Mouse (Mus musculus): Measurements from ENCODE around the gene Kif26a. TPM values are rescaled to one million over a fixed set of nuclear protein-coding genes. Genes with fewer than 3 reads are reported as not detected.
A peak's percentile ranks its signal among the peaks of the same experiment; 100 is the strongest.

Gene Kif26a
- polyA plus RNA-seq, 1 experiment from 2014 or later, result 2.2 TPM

DNA sequence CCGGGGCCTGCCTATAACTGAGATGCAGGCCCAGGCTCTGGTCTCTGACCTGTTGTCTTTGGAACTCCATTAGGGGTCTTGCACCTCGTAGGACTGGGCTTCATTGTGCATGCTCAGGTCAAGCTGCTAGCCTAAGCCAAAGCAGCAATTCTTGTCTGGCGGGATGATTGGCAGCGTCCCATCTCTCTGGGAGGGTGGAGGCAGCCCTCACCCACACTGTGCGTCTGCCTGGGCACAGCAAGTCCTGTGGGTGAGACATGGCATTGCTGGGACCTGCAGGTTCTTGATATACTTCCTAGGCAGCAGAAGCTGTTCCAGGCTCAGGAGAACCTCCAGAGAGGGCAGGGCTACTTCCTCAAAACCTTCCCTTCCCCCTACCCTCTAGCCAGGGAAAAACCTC, 29.0 kb upstream of the Kif26a start:
- no peaks in the 10 kb centered on the region for H3K4me1 ChIP-seq (ENCODE audit: insufficient read depth)
- H3K4me2 ChIP-seq, result no peak overlapping the region
- H3K27ac ChIP-seq (ENCODE audit: low read depth), result no peak overlapping the region
- WGBS, result 81% methylated on average over 5 of the region's 5 CpGs
- no peak overlapping the region for H3K4me3 ChIP-seq (ENCODE audit: low read depth, low read length)
- ATAC-seq (ENCODE audit: insufficient read depth) (no peak), DNase-seq (no peak)
- H3K9me3 ChIP-seq (ENCODE audit: low read depth, low read length), result no peaks in the 10 kb centered on the region
- no peaks in the 10 kb centered on the region for H3K27me3 ChIP-seq (ENCODE audit: insufficient read depth, low read length)
- H3K9ac ChIP-seq, result no peak overlapping the region
- no peak for TF ChIP-seq CTCF (IDR thresholded peaks at IDR 0.05; ENCODE audit: low read depth)
- no peaks in the 10 kb centered on the region for H3K36me3 ChIP-seq (ENCODE audit: insufficient read depth)

DNA sequence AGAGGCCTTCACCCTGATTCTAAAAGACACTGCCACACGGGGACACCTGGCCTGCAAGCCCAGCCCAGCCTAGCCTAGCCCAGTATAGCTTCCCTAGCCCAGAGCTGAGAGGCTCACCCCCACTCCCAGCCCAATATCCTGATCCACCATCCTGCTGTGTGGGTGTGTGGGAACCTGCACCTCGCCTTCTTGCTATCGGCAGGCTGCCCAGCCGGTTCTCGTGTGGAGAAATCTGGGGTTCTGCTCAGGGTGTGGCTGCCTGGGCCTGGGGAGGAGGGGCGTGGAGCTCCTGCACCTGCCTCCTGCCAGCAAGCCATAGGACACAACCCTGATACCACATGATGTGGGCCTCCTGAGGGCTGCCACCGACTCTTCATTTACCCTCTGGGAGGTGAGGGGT, 28.4 kb upstream of the Kif26a start:
- no peak for ATAC-seq (ENCODE audit: insufficient read depth)
- no peak overlapping the region for H3K4me3 ChIP-seq (ENCODE audit: low read depth, low read length)
- no peak for DNase-seq
- H3K9me3 ChIP-seq (ENCODE audit: low read depth, low read length), result no peaks in the 10 kb centered on the region
- H3K4me2 ChIP-seq, result no peak overlapping the region
- no peak for TF ChIP-seq CTCF (IDR thresholded peaks at IDR 0.05; ENCODE audit: low read depth)
- no peaks in the 10 kb centered on the region for H3K36me3 ChIP-seq (ENCODE audit: insufficient read depth)
- WGBS, result 71% methylated on average over 7 of the region's 7 CpGs
- no peaks in the 10 kb centered on the region for H3K27me3 ChIP-seq (ENCODE audit: insufficient read depth, low read length)
- no peak overlapping the region for H3K27ac ChIP-seq (ENCODE audit: low read depth)
- no peak overlapping the region for H3K9ac ChIP-seq
- H3K4me1 ChIP-seq (ENCODE audit: insufficient read depth), result no peaks in the 10 kb centered on the region

DNA sequence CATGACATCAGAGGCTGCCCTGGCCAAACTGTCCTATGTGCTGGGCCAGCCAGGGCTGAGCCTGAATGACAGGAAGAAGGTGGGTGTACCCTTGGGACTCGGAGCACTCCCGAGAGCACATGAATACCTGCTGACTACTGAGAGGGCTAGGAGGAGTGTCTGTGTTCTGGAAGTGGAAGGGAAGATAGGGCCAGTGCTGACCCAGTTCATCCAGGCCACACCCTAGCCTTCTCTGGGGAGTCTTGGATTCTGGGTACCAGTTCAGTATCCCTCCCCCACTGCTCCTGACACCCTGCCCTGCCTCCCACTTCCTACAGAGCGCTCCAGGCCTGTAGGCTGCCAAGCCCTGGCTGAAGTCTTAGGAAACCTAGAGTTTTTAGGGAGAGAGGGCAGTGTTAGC, 24.8 kb upstream of the Kif26a start:
- no peak overlapping the region for H3K9ac ChIP-seq
- H3K27ac ChIP-seq (ENCODE audit: low read depth), result no peak overlapping the region
- WGBS, result 60% methylated on average over 3 of the region's 3 CpGs
- H3K36me3 ChIP-seq (ENCODE audit: insufficient read depth), result no peaks in the 10 kb centered on the region
- no peaks in the 10 kb centered on the region for H3K4me1 ChIP-seq (ENCODE audit: insufficient read depth)
- no peaks in the 10 kb centered on the region for H3K27me3 ChIP-seq (ENCODE audit: insufficient read depth, low read length)
- ATAC-seq (ENCODE audit: insufficient read depth) (no peak), DNase-seq (no peak)
- H3K4me2 ChIP-seq, result no peak overlapping the region
- H3K4me3 ChIP-seq (ENCODE audit: low read depth, low read length), result no peak overlapping the region
- H3K9me3 ChIP-seq (ENCODE audit: low read depth, low read length), result no peaks in the 10 kb centered on the region
- no peak for TF ChIP-seq CTCF (IDR thresholded peaks at IDR 0.05; ENCODE audit: low read depth)

DNA sequence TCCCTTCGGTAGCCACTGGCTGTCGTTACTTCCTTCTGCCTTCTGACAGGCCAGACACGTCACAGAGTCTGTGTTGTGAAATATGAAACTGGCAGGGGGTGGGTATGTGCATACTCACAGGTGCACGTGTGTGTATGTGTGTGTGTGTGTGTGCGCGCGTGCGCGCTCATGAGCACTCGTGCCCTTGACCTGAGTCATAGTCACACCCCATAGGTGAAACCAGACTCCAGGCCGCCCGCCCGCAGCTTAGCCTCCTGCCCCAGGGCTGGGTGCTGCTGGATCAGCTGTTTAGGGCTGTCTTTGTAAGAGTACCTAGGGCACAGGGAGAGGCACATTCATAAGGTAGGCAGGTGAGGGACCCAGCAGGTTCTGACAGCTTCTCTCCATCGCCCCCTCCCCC, 20.1 kb upstream of the Kif26a start:
- Histone ChIP-seq H3K4me1 (ENCODE audit: insufficient read depth) (0 out of 2 replicates have a peak, but pooled peaks cover 3% of the 10 kb centered on the region), H3K9ac (no peak overlapping the region), H3K4me2 (no peak overlapping the region), H3K27ac (ENCODE audit: low read depth) (no peak overlapping the region), H3K27me3 (ENCODE audit: insufficient read depth, low read length) (peaks cover 6% of the 10 kb centered on the region), H3K4me3 (ENCODE audit: low read depth, low read length) (no peak overlapping the region), H3K9me3 (ENCODE audit: low read depth, low read length) (no peaks in the 10 kb centered on the region), H3K36me3 (ENCODE audit: insufficient read depth) (no peaks in the 10 kb centered on the region)
- no peak for TF ChIP-seq CTCF (IDR thresholded peaks at IDR 0.05; ENCODE audit: low read depth)
- DNase-seq (peak; percentile 57), ATAC-seq (ENCODE audit: insufficient read depth) (peak; percentile 13; the same call in 1 of the 2 replicates)
- 51% methylated on average over 14 of the region's 14 CpGs for WGBS

DNA sequence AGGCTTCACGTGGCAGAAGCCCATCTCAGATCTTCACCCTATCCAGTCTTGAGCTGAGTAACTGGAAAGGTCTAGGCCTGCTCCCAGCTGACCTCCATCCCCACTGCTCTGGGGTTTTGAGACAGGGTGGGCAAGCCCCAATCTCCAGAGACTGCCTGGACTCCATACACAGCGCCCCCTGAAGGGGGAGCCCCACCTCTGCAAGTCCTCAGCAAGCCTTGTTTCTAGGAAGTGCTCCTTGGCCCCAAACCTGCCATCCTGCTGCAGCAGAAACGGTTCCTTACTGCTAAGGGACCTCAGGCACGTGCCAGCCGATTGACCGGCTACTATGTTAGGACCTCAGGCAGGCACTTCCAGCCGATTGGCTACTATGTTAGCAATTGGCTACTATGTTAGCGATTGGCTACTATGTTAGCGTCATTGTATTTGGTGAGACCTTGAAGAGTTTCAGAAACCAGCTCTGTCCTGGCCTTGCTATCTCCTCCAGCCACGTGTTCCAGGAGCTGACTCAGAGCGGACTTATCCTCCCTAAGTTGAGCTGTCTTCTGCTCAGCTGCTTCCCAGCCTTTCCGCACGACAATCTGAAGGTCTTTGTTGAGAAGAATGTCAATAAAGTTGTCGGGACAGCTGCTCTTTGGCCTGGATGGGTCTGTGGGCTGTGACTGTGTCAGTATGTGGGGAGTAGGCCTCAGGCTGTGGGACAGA, 18.9 kb upstream of the Kif26a start:
- peaks cover 16% of the 10 kb centered on the region for H3K27me3 ChIP-seq (ENCODE audit: insufficient read depth, low read length)
- DNase-seq, result no peak
- H3K4me2 ChIP-seq, result no peak overlapping the region
- no peaks in the 10 kb centered on the region for H3K9me3 ChIP-seq (ENCODE audit: low read depth, low read length)
- no peaks in the 10 kb centered on the region for H3K36me3 ChIP-seq (ENCODE audit: insufficient read depth)
- no peak overlapping the region for H3K9ac ChIP-seq
- 56% methylated on average over 14 of the region's 14 CpGs for WGBS
- H3K4me3 ChIP-seq (ENCODE audit: low read depth, low read length), result no peak overlapping the region
- peak; percentile 24; the same call in 1 of the 2 replicates for TF ChIP-seq CTCF (IDR thresholded peaks at IDR 0.05; ENCODE audit: low read depth)
- H3K4me1 ChIP-seq (ENCODE audit: insufficient read depth), result 0 out of 2 replicates have a peak, but pooled peaks cover 3% of the 10 kb centered on the region
- ATAC-seq (ENCODE audit: insufficient read depth), result no peak
- H3K27ac ChIP-seq (ENCODE audit: low read depth), result no peak overlapping the region

DNA sequence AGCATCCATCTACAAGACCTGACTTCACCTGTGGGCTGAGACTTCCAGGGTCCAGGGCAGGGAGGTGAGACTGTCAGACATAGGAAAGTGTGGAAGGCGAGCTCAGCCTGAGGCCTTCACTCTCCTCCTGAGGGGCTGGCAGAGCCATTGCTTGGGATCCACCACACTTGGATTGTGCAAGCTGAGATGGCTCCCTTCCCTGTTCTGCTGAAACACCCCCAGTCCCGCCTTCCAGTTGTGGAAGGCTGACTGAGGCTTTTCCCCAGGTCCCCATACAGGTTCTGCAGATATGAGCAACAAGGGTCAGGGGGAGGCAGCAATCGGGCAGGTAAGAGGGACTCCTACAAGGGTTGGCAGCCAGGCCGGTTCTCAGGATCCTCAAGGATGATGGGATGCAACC, 17.5 kb upstream of the Kif26a start:
- Histone ChIP-seq H3K4me3 (ENCODE audit: low read depth, low read length) (no peak overlapping the region), H3K4me1 (ENCODE audit: insufficient read depth) (0 out of 2 replicates have a peak, but pooled peaks cover 3% of the 10 kb centered on the region), H3K4me2 (no peak overlapping the region), H3K9ac (no peak overlapping the region), H3K36me3 (ENCODE audit: insufficient read depth) (no peaks in the 10 kb centered on the region), H3K27ac (ENCODE audit: low read depth) (no peak overlapping the region), H3K9me3 (ENCODE audit: low read depth, low read length) (no peaks in the 10 kb centered on the region), H3K27me3 (ENCODE audit: insufficient read depth, low read length) (peaks cover 23% of the 10 kb centered on the region)
- DNase-seq, result no peak
- ATAC-seq (ENCODE audit: insufficient read depth), result no peak
- WGBS, result 73% methylated on average over 4 of the region's 4 CpGs
- TF ChIP-seq CTCF (IDR thresholded peaks at IDR 0.05; ENCODE audit: low read depth), result no peak

DNA sequence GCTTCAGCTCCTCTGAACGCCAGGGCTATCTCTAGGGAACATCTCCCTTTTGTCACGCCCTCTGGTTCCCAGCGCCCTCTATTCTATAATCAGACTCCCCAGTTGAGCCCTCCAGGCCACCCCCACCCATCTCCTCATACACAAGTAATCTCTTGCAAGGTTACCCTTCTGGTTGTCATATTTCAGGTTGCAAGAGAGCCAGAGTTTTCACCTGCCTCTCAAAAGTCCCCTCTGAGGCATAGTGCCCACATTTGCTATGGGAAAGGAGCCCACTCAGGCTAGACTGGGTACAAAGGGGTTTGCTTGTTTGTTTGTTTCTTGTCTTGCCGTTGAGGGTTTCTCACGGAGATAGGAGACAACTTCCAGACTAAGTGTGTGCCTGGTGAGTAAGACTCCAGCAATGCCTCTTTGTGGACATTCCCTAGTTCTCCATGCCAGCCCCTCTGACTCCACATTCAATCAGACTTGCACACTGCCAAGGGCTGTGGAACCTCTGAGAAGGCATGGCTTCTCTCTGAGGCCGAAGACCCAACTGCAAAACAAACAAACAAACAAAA, 16.6 kb upstream of the Kif26a start:
- H3K27me3 ChIP-seq (ENCODE audit: insufficient read depth, low read length), result peaks cover 23% of the 10 kb centered on the region
- WGBS, result 43% methylated on average over 6 of the region's 6 CpGs
- TF ChIP-seq CTCF (IDR thresholded peaks at IDR 0.05; ENCODE audit: low read depth), result no peak
- ATAC-seq (ENCODE audit: insufficient read depth) (no peak), DNase-seq (no peak)
- H3K4me2 ChIP-seq, result peak overlapping the region; percentile 93
- H3K9ac ChIP-seq, result no peak overlapping the region
- H3K9me3 ChIP-seq (ENCODE audit: low read depth, low read length), result no peaks in the 10 kb centered on the region
- H3K36me3 ChIP-seq (ENCODE audit: insufficient read depth), result no peaks in the 10 kb centered on the region
- 0 out of 2 replicates have a peak, but pooled peaks cover 3% of the 10 kb centered on the region for H3K4me1 ChIP-seq (ENCODE audit: insufficient read depth)
- no peak overlapping the region for H3K27ac ChIP-seq (ENCODE audit: low read depth)
- H3K4me3 ChIP-seq (ENCODE audit: low read depth, low read length), result no peak overlapping the region
